Mouse (Mus musculus) MEL (cell line): ENCODE data around the gene Cab39. TPM values are rescaled to one million over a fixed set of nuclear protein-coding genes. Genes with fewer than 3 reads are reported as not detected.

Source experiments
- DNase-seq: peaks from one replicate; pipeline ENCODE4 v3.0.0; 2011; ENCODE audit warnings: low read depth, low spot score
- H3K27ac ChIP-seq: 2 replicates; pipeline ENCODE4 v1.5.1; 2012; ENCODE audit warnings: low read depth, mild to moderate bottlenecking, control low read depth, low read length, moderate library complexity; ENCODE audit not compliant: control insufficient read depth
- H3K27me3 ChIP-seq, 2 experiments: fragments of 150-350 bp in 1 of 2; sonication (generic) in 1 of 2; 2 replicates each; pipeline ENCODE4 v1.6.1; 2012; ENCODE audit warnings: low read length in 2 of 2, mild to moderate bottlenecking in 2 of 2, improper control_type of control experiment in 1 of 2, moderate library complexity in 1 of 2; ENCODE audit not compliant: insufficient read depth in 2 of 2, control insufficient read depth in 1 of 2
- H3K36me3 ChIP-seq, 2 experiments: 2 replicates each; pipeline ENCODE4 v1.6.1; 2012 to 2014; ENCODE audit warnings: low read length in 2 of 2, improper control_type of control experiment in 1 of 2, inconsistent platforms in 1 of 2, mild to moderate bottlenecking in 1 of 2; ENCODE audit not compliant: insufficient read depth in 2 of 2, control insufficient read depth in 1 of 2
- H3K4me1 ChIP-seq, 2 experiments: fragments of 150-350 bp in 1 of 2; sonication (generic) in 1 of 2; 2 replicates each; pipeline ENCODE4 v1.6.1; 2012; ENCODE audit warnings: low read length in 2 of 2, improper control_type of control experiment in 1 of 2, mild to moderate bottlenecking in 1 of 2; ENCODE audit not compliant: insufficient read depth in 2 of 2, control insufficient read depth in 1 of 2
- H3K4me3 ChIP-seq, 2 experiments: fragments of 150-350 bp in 1 of 2; sonication (generic) in 1 of 2; 2 replicates each; pipeline ENCODE4 v1.5.1; 2012; ENCODE audit warnings: low read depth in 2 of 2, low read length in 2 of 2, mild to moderate bottlenecking in 2 of 2, moderate library complexity in 2 of 2, control low read depth in 1 of 2, improper control_type of control experiment in 1 of 2; ENCODE audit not compliant: control insufficient read depth in 1 of 2, insufficient read depth in 1 of 2
- H3K79me2 ChIP-seq: 2 replicates; pipeline ENCODE4 v1.6.1; 2012; ENCODE audit warnings: mild to moderate bottlenecking, low read length, moderate library complexity; ENCODE audit not compliant: control insufficient read depth, poor library complexity, insufficient read depth
- H3K9ac ChIP-seq: 2 replicates; pipeline ENCODE4 v1.6.1; 2012; ENCODE audit warnings: low read depth, mild to moderate bottlenecking, control low read depth, low read length, moderate library complexity; ENCODE audit not compliant: control insufficient read depth, poor library complexity, severe bottlenecking
- H3K9me3 ChIP-seq: fragments of 150-350 bp; sonication (generic); replicated peaks from 2 replicates; pipeline ENCODE4 v1.6.1; 2012; ENCODE audit warnings: mild to moderate bottlenecking, low read length, improper control_type of control experiment, moderate library complexity; ENCODE audit not compliant: insufficient read depth
- ELF1 ChIP-seq: IDR thresholded peaks from 2 replicates; pipeline ENCODE4 v1.6.1; 2014; ENCODE audit warnings: low read depth, mild to moderate bottlenecking, inconsistent platforms, low read length, improper control_type of control experiment, moderate library complexity
- EP300 ChIP-seq, 2 experiments: IDR thresholded peaks; 2 replicates each; pipeline ENCODE4 v1.6.1; 2011; ENCODE audit warnings: improper control_type of control experiment in 2 of 2, low read length in 2 of 2, low read depth in 1 of 2, mild to moderate bottlenecking in 1 of 2
- ETS1 ChIP-seq: IDR thresholded peaks from 2 replicates; pipeline ENCODE4 v1.6.1; 2012; ENCODE audit warnings: low read depth, mild to moderate bottlenecking, inconsistent platforms, low read length, improper control_type of control experiment, moderate library complexity
- GABPA ChIP-seq: IDR thresholded peaks from 2 replicates; pipeline ENCODE4 v1.6.1; 2012; ENCODE audit warnings: low read depth, mild to moderate bottlenecking, inconsistent platforms, low read length, improper control_type of control experiment, moderate library complexity
- GATA1 ChIP-seq: IDR thresholded peaks from 2 replicates; pipeline ENCODE4 v1.6.1; 2011; ENCODE audit warnings: low read depth, low read length, improper control_type of control experiment
- MEF2A ChIP-seq: IDR thresholded peaks from 2 replicates; pipeline ENCODE4 v1.6.1; 2014; ENCODE audit warnings: low read depth, mild to moderate bottlenecking, inconsistent platforms, low read length, improper control_type of control experiment; ENCODE audit not compliant: poor library complexity, insufficient replicate concordance, severe bottlenecking; ENCODE audit errors: extremely low read depth
- MXI1 ChIP-seq: IDR thresholded peaks from 2 replicates; pipeline ENCODE4 v1.6.1; 2011; ENCODE audit warnings: mild to moderate bottlenecking, low read depth, low read length, improper control_type of control experiment
- MYB ChIP-seq: IDR thresholded peaks from 2 replicates; pipeline ENCODE4 v1.6.1; 2011; ENCODE audit warnings: mild to moderate bottlenecking, low read depth, low read length, improper control_type of control experiment
- RCOR1 ChIP-seq: IDR thresholded peaks from 2 replicates; pipeline ENCODE4 v1.6.1; 2012; ENCODE audit warnings: low read depth, mild to moderate bottlenecking, inconsistent platforms, low read length, improper control_type of control experiment
- SIN3A ChIP-seq: IDR thresholded peaks from 2 replicates; pipeline ENCODE4 v1.6.1; 2012; ENCODE audit warnings: low read length, improper control_type of control experiment, inconsistent platforms
- SMC3 ChIP-seq: IDR thresholded peaks from 2 replicates; pipeline ENCODE4 v1.6.1; 2011; ENCODE audit warnings: low read depth, low read length, improper control_type of control experiment
- TAL1 ChIP-seq: IDR thresholded peaks from 2 replicates; pipeline ENCODE4 v1.6.1; 2012; ENCODE audit warnings: mild to moderate bottlenecking, inconsistent platforms, low read length, moderate library complexity, mixed read lengths
- TBP ChIP-seq: IDR thresholded peaks from 2 replicates; pipeline ENCODE4 v1.8.0; 2011; ENCODE audit warnings: low read depth, low read length, improper control_type of control experiment
- TCF12 ChIP-seq: IDR thresholded peaks from 2 replicates; pipeline ENCODE4 v1.6.1; 2014; ENCODE audit warnings: low read depth, mild to moderate bottlenecking, inconsistent platforms, low read length, improper control_type of control experiment, moderate library complexity
- USF2 ChIP-seq, 2 experiments: IDR thresholded peaks; 2 replicates each; pipeline ENCODE4 v1.6.1; 2011 to 2012; ENCODE audit warnings: improper control_type of control experiment in 2 of 2, low read length in 2 of 2, borderline replicate concordance in 1 of 2, inconsistent platforms in 1 of 2, low read depth in 1 of 2, mild to moderate bottlenecking in 1 of 2; ENCODE audit not compliant: insufficient read depth in 1 of 2
- ZC3H11A ChIP-seq: IDR thresholded peaks from 2 replicates; pipeline ENCODE4 v1.6.1; 2012; ENCODE audit warnings: low read depth, mild to moderate bottlenecking, inconsistent platforms, low read length, improper control_type of control experiment
- ZKSCAN1 ChIP-seq: IDR thresholded peaks from 2 replicates; pipeline ENCODE4 v1.6.1; 2012; ENCODE audit warnings: low read depth, mild to moderate bottlenecking, inconsistent platforms, low read length, improper control_type of control experiment, moderate library complexity
- ZMIZ1 ChIP-seq: IDR thresholded peaks from 2 replicates; pipeline ENCODE4 v1.6.1; 2012; ENCODE audit warnings: low read depth, mild to moderate bottlenecking, inconsistent platforms, low read length, improper control_type of control experiment, moderate library complexity
- ZNF384 ChIP-seq: IDR thresholded peaks from 2 replicates; pipeline ENCODE4 v1.6.1; 2012; ENCODE audit warnings: low read depth, mild to moderate bottlenecking, inconsistent platforms, low read length, improper control_type of control experiment
- polyA plus RNA-seq, 2 experiments: library from polyadenylated mRNA; stranded (reverse) in 1 of 2; unstranded in 1 of 2; fragments of >175 nt in 1 of 2; fragments of >200 nt in 1 of 2; gene quantifications; 2 replicates each; pipeline versions ENCODE4 v1.2.1 to v1.2.4; 2012; ENCODE audit warnings: low replicate concordance in 2 of 2, low read depth in 1 of 2; ENCODE audit not compliant: insufficient read length in 2 of 2, insufficient read depth in 1 of 2, missing spikeins in 1 of 2
- total RNA-seq: library from RNA; depleted of rRNA; stranded (reverse); fragments of 300-350 nt; gene quantifications from 2 replicates; pipeline ENCODE4 v1.2.3, GENCODE M21; 2012

The Cab39 gene
- total and polyA plus RNA-seq, 3 experiments: 66.5 to 144 (median 68.7) TPM

GRCm38 (mm10) chr1:85763386-85763785 is 29.9 kb upstream of the Cab39 start:
- Histone ChIP-seq H3K36me3 (peaks cover 0 to 15% of the 10 kb centered on the region in 2 experiments; a peak in 2 of 4 replicates), H3K79me2 (no peaks in the 10 kb centered on the region), H3K4me1 (peaks cover 6 to 17% of the 10 kb centered on the region in 2 experiments), H3K27ac (no peak overlapping the region), H3K27me3 (no peaks in the 10 kb centered on the region), H3K9me3 (no peaks in the 10 kb centered on the region), H3K9ac (no peak overlapping the region), H3K4me3 (no peak overlapping the region)
- 0 out of 2 replicates have a peak, but pooled peaks have one; percentile 9 for TF ChIP-seq ETS1
- no peak for TF ChIP-seq SIN3A
- TF ChIP-seq MXI1: no peak
- peak; percentile 16; the same call in 1 of the 2 replicates for TF ChIP-seq TAL1
- TF ChIP-seq RCOR1: peak; percentile 77
- no peak for TF ChIP-seq ELF1
- no peak for TF ChIP-seq TBP
- no peak for TF ChIP-seq TCF12
- TF ChIP-seq EP300 (IDR thresholded peaks at IDR 0.05; ENCODE audit: low read depth in 1 of 2, low read length in 2 of 2): peak; percentile 17 to 47; a peak in 3 of 4 replicates
- TF ChIP-seq MYB: no peak
- TF ChIP-seq GATA1: peak; percentile 19; the same call in 1 of the 2 replicates
- peak; percentile 73 for DNase-seq

- Histone ChIP-seq H3K4me3 (no peak overlapping the region), H3K27me3 (no peaks in the 10 kb centered on the region), H3K9ac (no peak overlapping the region), H3K27ac (no peak overlapping the region), H3K4me1 (peaks cover 4 to 13% of the 10 kb centered on the region in 2 experiments), H3K36me3 (peaks cover 0 to 15% of the 10 kb centered on the region in 2 experiments; a peak in 2 of 4 replicates), H3K9me3 (no peaks in the 10 kb centered on the region), H3K79me2 (no peaks in the 10 kb centered on the region)
- TF ChIP-seq ZC3H11A: no peak
- TF ChIP-seq MEF2A: no peak
- TF ChIP-seq ZMIZ1: no peak
- TF ChIP-seq SMC3: no peak
- TF ChIP-seq MXI1: no peak
- no peak for TF ChIP-seq USF2 (IDR thresholded peaks at IDR 0.05; ENCODE audit: borderline replicate concordance in 1 of 2, insufficient read depth in 1 of 2, low read depth in 1 of 2, low read length in 2 of 2)
- TF ChIP-seq GATA1: no peak
- no peak for TF ChIP-seq ZKSCAN1
- TF ChIP-seq GABPA: no peak
- TF ChIP-seq ZNF384: no peak
- no peak for TF ChIP-seq MYB
- DNase-seq: no peak
Observed at GRCm38 (mm10) chr1:85764291-85764690, 28.9 kb upstream of the Cab39 start.
